Mouse (Mus musculus): ENCODE data around the gene Clcc1.

- TF ChIP-seq CTCF (IDR thresholded peaks at IDR 0.05; ENCODE audit: low read depth, low read length) (no peak), EP300 (IDR thresholded peaks at IDR 0.05; ENCODE audit: insufficient read depth, low read depth, low read length) (no peak), POLR2A (IDR thresholded peaks at IDR 0.05; ENCODE audit: insufficient read depth, low read length) (no peak)
These were observed 74.1 kb downstream of the Clcc1 start for GRCm38 (mm10) chr3:108727776-108728175.
